Mouse (Mus musculus) hindbrain, postnatal 0 days (tissue): Measurements from ENCODE around the gene As3mt. TPM values are rescaled to one million over a fixed set of nuclear protein-coding genes. Genes with fewer than 3 reads are reported as not detected.

ENCODE experiments used
- ATAC-seq: fragments of 200-750 bp; cut with Nextera tagmentation; 2 replicates; pipeline ENCODE4 v1.8.0; 2017; ENCODE audit warnings: mild to moderate bottlenecking, moderate TSS enrichment, moderate library complexity
- DNase-seq: peaks from one replicate; pipeline ENCODE4 v3.0.0-alpha.2; 2015; ENCODE audit warnings: low spot score
- H3K27ac ChIP-seq: fragments of 300-500 bp; sonication (generic); 2 replicates; pipeline ENCODE4 v1.5.1; 2014; ENCODE audit warnings: mild to moderate bottlenecking
- H3K27me3 ChIP-seq: fragments of 300-500 bp; sonication (generic); 2 replicates; pipeline ENCODE4 v1.6.1; 2014; ENCODE audit warnings: low read length, mixed read lengths; ENCODE audit not compliant: insufficient read depth
- H3K36me3 ChIP-seq: fragments of 300-500 bp; sonication (generic); 2 replicates; pipeline ENCODE4 v1.6.1; 2014; ENCODE audit warnings: low read length, mixed read lengths; ENCODE audit not compliant: insufficient read depth
- H3K4me1 ChIP-seq: fragments of 300-500 bp; sonication (generic); 2 replicates; pipeline ENCODE4 v1.6.1; 2014; ENCODE audit warnings: antibody characterized with exemption, low read length, mixed read lengths; ENCODE audit not compliant: insufficient read depth
- H3K4me2 ChIP-seq: fragments of 300-500 bp; sonication (generic); 2 replicates; pipeline ENCODE4 v1.6.1; 2014; ENCODE audit warnings: low read depth, mild to moderate bottlenecking, low read length, moderate library complexity, mixed read lengths
- H3K4me3 ChIP-seq: fragments of 300-500 bp; sonication (generic); 2 replicates; pipeline ENCODE4 v1.5.1; 2014; ENCODE audit warnings: low read length
- H3K9ac ChIP-seq: fragments of 300-500 bp; sonication (generic); replicated peaks from 2 replicates; pipeline ENCODE4 v1.6.1; 2014; ENCODE audit warnings: mild to moderate bottlenecking, low read length, moderate library complexity, mixed read lengths
- H3K9me3 ChIP-seq: fragments of 300-500 bp; sonication (generic); 2 replicates; pipeline ENCODE4 v1.6.1; 2016; ENCODE audit warnings: low read length, mixed read lengths
- CTCF ChIP-seq: IDR thresholded peaks from 2 replicates; pipeline ENCODE4 v1.5.1; 2016; ENCODE audit warnings: antibody characterized with exemption, control low read depth, low read depth
- WGBS: fragments of 180-500 bp; shearing (Covaris S2); extraction: QIAGEN DNeasy Blood & Tissue Kit; methylation state at CpG from one replicate; pipeline ENCODE4 v1.1.7; 2014; 5-methylcytosine and 5-hydroxymethylcytosine counted together
- polyA plus RNA-seq: library from polyadenylated mRNA; unstranded; fragments of >200 nt; fragmentation: Nextera tagmentation; extraction: Ambion mirVana; gene quantifications from 2 replicates; pipeline ENCODE4 v1.2.1, GENCODE M21; 2015
- total RNA-seq: library from RNA; depleted of rRNA; stranded (reverse); fragments of >200 nt; gene quantifications from 2 replicates; pipeline ENCODE4 v1.2.3, GENCODE M21; 2014

As3mt gene
- total and polyA plus RNA-seq, 2 experiments from 2014 or later, result 19.0 to 32.9 TPM

GRCm38 (mm10) chr19:46763932-46764762 is 56.9 kb downstream of the As3mt start:
- Histone ChIP-seq H3K4me1 (peaks cover 14% of the 10 kb centered on the region), H3K9ac (peak overlapping the region; percentile 89), H3K27ac (no peak overlapping the region), H3K4me3 (peak overlapping the region; percentile 92), H3K9me3 (no peaks in the 10 kb centered on the region), H3K4me2 (peak overlapping the region; percentile 89), H3K27me3 (no peaks in the 10 kb centered on the region), H3K36me3 (no peaks in the 10 kb centered on the region)
- WGBS, result 50% methylated on average over 12 of the region's 12 CpGs
- no peak for ATAC-seq
- TF ChIP-seq CTCF, result no peak
- no peak for DNase-seq

- Histone ChIP-seq H3K36me3 (no peaks in the 10 kb centered on the region), H3K9me3 (no peaks in the 10 kb centered on the region), H3K4me1 (peaks cover 14% of the 10 kb centered on the region), H3K4me3 (peak overlapping the region; percentile 92), H3K4me2 (peak overlapping the region; percentile 89), H3K27me3 (no peaks in the 10 kb centered on the region), H3K9ac (peak overlapping the region; percentile 28; the same call in 1 of the 2 replicates), H3K27ac (no peak overlapping the region)
- DNase-seq (peak; percentile 37), ATAC-seq (no peak)
- no peak for TF ChIP-seq CTCF
- WGBS, result 46% methylated on average over 9 of the region's 9 CpGs
These were observed 57.5 kb downstream of the As3mt start for GRCm38 (mm10) chr19:46764763-46765117.

- ATAC-seq, result no peak
- DNase-seq, result no peak
- WGBS, result 61% methylated on average over 5 of the region's 5 CpGs
- Histone ChIP-seq H3K9ac (no peak overlapping the region), H3K4me2 (peak overlapping the region; percentile 44), H3K27me3 (no peaks in the 10 kb centered on the region), H3K9me3 (no peaks in the 10 kb centered on the region), H3K36me3 (no peaks in the 10 kb centered on the region), H3K4me3 (peak overlapping the region; percentile 11), H3K4me1 (peaks cover 14% of the 10 kb centered on the region), H3K27ac (no peak overlapping the region)
- no peak for TF ChIP-seq CTCF
These were observed 58.9 kb downstream of the As3mt start for GRCm38 (mm10) chr19:46766125-46766524.

GRCm38 (mm10) chr19:46769759-46770158 is 62.5 kb downstream of the As3mt start:
- Histone ChIP-seq H3K9me3 (no peaks in the 10 kb centered on the region), H3K27ac (no peak overlapping the region), H3K36me3 (no peaks in the 10 kb centered on the region), H3K4me2 (no peak overlapping the region), H3K27me3 (no peaks in the 10 kb centered on the region), H3K9ac (no peak overlapping the region), H3K4me3 (no peak overlapping the region), H3K4me1 (peaks cover 7% of the 10 kb centered on the region; the same call in 1 of the 2 replicates)
- no peak for ATAC-seq
- 90% methylated on average over 11 of the region's 11 CpGs for WGBS
- DNase-seq, result no peak
- no peak for TF ChIP-seq CTCF

- Histone ChIP-seq H3K27me3 (no peaks in the 10 kb centered on the region), H3K4me2 (no peak overlapping the region), H3K9me3 (no peaks in the 10 kb centered on the region), H3K27ac (no peak overlapping the region), H3K36me3 (no peaks in the 10 kb centered on the region), H3K4me3 (no peak overlapping the region), H3K9ac (no peak overlapping the region), H3K4me1 (no peaks in the 10 kb centered on the region)
- no peak for TF ChIP-seq CTCF
- ATAC-seq (no peak), DNase-seq (no peak)
- WGBS, result 82% methylated on average over 6 of the region's 6 CpGs
These were observed 64.5 kb downstream of the As3mt start for GRCm38 (mm10) chr19:46771801-46772200.

- Histone ChIP-seq H3K4me3 (no peak overlapping the region), H3K9ac (no peak overlapping the region), H3K27me3 (no peaks in the 10 kb centered on the region), H3K9me3 (no peaks in the 10 kb centered on the region), H3K27ac (no peak overlapping the region), H3K4me1 (no peaks in the 10 kb centered on the region), H3K4me2 (no peak overlapping the region), H3K36me3 (no peaks in the 10 kb centered on the region)
- TF ChIP-seq CTCF, result no peak
- 49% methylated on average over 5 of the region's 5 CpGs for WGBS
- DNase-seq (no peak), ATAC-seq (no peak)
These were observed 69.1 kb downstream of the As3mt start for GRCm38 (mm10) chr19:46776391-46776790.

GRCm38 (mm10) chr19:46776850-46777249 is 69.6 kb downstream of the As3mt start:
- ATAC-seq, result no peak
- DNase-seq, result no peak
- Histone ChIP-seq H3K9ac (no peak overlapping the region), H3K27ac (no peak overlapping the region), H3K4me2 (no peak overlapping the region), H3K4me3 (no peak overlapping the region), H3K36me3 (no peaks in the 10 kb centered on the region), H3K27me3 (no peaks in the 10 kb centered on the region), H3K4me1 (no peaks in the 10 kb centered on the region), H3K9me3 (no peaks in the 10 kb centered on the region)
- no peak for TF ChIP-seq CTCF
- 69% methylated on average over 3 of the region's 3 CpGs for WGBS
